Mouse (Mus musculus): ENCODE results near the gene Nme9. TPM values are rescaled to one million over a fixed set of nuclear protein-coding genes. Genes with fewer than 3 reads are reported as not detected.

Gene Nme9
- polyA plus RNA-seq, 1 experiment from 2014 or later, result 0.46 TPM

- TF ChIP-seq CTCF (IDR thresholded peaks at IDR 0.05; ENCODE audit: low read depth), result no peak
- Histone ChIP-seq H3K9ac (ENCODE audit: low read depth, low read length) (no peak overlapping the region), H3K4me3 (ENCODE audit: low read depth, low read length) (no peak overlapping the region), H3K27me3 (replicated peaks; ENCODE audit: control insufficient read depth, insufficient read depth, low read length) (0 out of 2 replicates have a peak, but pooled peaks cover 3% of the 10 kb centered on the region), H3K36me3 (ENCODE audit: control insufficient read depth, insufficient read depth) (no peaks in the 10 kb centered on the region), H3K4me1 (replicated peaks; ENCODE audit: control insufficient read depth, insufficient read depth, low read length) (no peaks in the 10 kb centered on the region), H3K27ac (ENCODE audit: low read depth, low read length) (no peak overlapping the region), H3K4me2 (replicated peaks; ENCODE audit: low read depth) (no peak overlapping the region), H3K9me3 (ENCODE audit: control insufficient read depth) (no peaks in the 10 kb centered on the region)
- no peak for ATAC-seq
- WGBS, result 84% methylated on average over 8 of the region's 8 CpGs
These were observed 12.2 kb upstream of the Nme9 start for GRCm38 (mm10) chr9:99439064-99439463.

GRCm38 (mm10) chr9:99440941-99441340, 10.3 kb upstream of the Nme9 start:
- 79% methylated on average over 5 of the region's 5 CpGs for WGBS

GRCm38 (mm10) chr9:99441647-99442433, 9.4 kb upstream of the Nme9 start:
- Histone ChIP-seq H3K4me3 (ENCODE audit: low read depth, low read length) (no peak overlapping the region), H3K9ac (ENCODE audit: low read depth, low read length) (no peak overlapping the region), H3K36me3 (ENCODE audit: control insufficient read depth, insufficient read depth) (no peaks in the 10 kb centered on the region), H3K4me1 (replicated peaks; ENCODE audit: control insufficient read depth, insufficient read depth, low read length) (no peaks in the 10 kb centered on the region), H3K4me2 (replicated peaks; ENCODE audit: low read depth) (no peak overlapping the region), H3K27me3 (replicated peaks; ENCODE audit: control insufficient read depth, insufficient read depth, low read length) (0 out of 2 replicates have a peak, but pooled peaks cover 7% of the 10 kb centered on the region), H3K27ac (ENCODE audit: low read depth, low read length) (no peak overlapping the region), H3K9me3 (ENCODE audit: control insufficient read depth) (no peaks in the 10 kb centered on the region)
- ATAC-seq, result no peak
- TF ChIP-seq CTCF (IDR thresholded peaks at IDR 0.05; ENCODE audit: low read depth), result no peak
- WGBS, result 87% methylated on average over 4 of the region's 4 CpGs

More at GRCm38 (mm10) chr9:99440941-99441340, 10.3 kb upstream of the Nme9 start:
- Histone ChIP-seq H3K4me3 (ENCODE audit: low read depth, low read length) (no peak overlapping the region), H3K4me2 (replicated peaks; ENCODE audit: low read depth) (no peak overlapping the region), H3K27me3 (replicated peaks; ENCODE audit: control insufficient read depth, insufficient read depth, low read length) (0 out of 2 replicates have a peak, but pooled peaks cover 7% of the 10 kb centered on the region), H3K27ac (ENCODE audit: low read depth, low read length) (no peak overlapping the region), H3K4me1 (replicated peaks; ENCODE audit: control insufficient read depth, insufficient read depth, low read length) (no peaks in the 10 kb centered on the region), H3K9ac (ENCODE audit: low read depth, low read length) (no peak overlapping the region), H3K36me3 (ENCODE audit: control insufficient read depth, insufficient read depth) (no peaks in the 10 kb centered on the region), H3K9me3 (ENCODE audit: control insufficient read depth) (no peaks in the 10 kb centered on the region)
- no peak for ATAC-seq
- no peak for TF ChIP-seq CTCF (IDR thresholded peaks at IDR 0.05; ENCODE audit: low read depth)

- no peak overlapping the region for H3K4me2 ChIP-seq (replicated peaks; ENCODE audit: low read depth)
- H3K27me3 ChIP-seq (replicated peaks; ENCODE audit: control insufficient read depth, insufficient read depth, low read length), result 0 out of 2 replicates have a peak, but pooled peaks cover 4% of the 10 kb centered on the region
- no peaks in the 10 kb centered on the region for H3K36me3 ChIP-seq (ENCODE audit: control insufficient read depth, insufficient read depth)
- WGBS, result 27% methylated on average over 8 of the region's 8 CpGs
- H3K9ac ChIP-seq (ENCODE audit: low read depth, low read length), result no peak overlapping the region
- H3K4me1 ChIP-seq (replicated peaks; ENCODE audit: control insufficient read depth, insufficient read depth, low read length), result no peaks in the 10 kb centered on the region
- no peak for ATAC-seq
- no peak overlapping the region for H3K27ac ChIP-seq (ENCODE audit: low read depth, low read length)
- H3K4me3 ChIP-seq (ENCODE audit: low read depth, low read length), result no peak overlapping the region
- H3K9me3 ChIP-seq (ENCODE audit: control insufficient read depth), result no peaks in the 10 kb centered on the region
- peak; percentile 76 for TF ChIP-seq CTCF (IDR thresholded peaks at IDR 0.05; ENCODE audit: low read depth)
These were observed 6.6 kb upstream of the Nme9 start for GRCm38 (mm10) chr9:99444590-99445178.

- no peak for ATAC-seq
- H3K27me3 ChIP-seq (replicated peaks; ENCODE audit: control insufficient read depth, insufficient read depth, low read length), result 0 out of 2 replicates have a peak, but pooled peaks cover 8% of the 10 kb centered on the region
- H3K4me2 ChIP-seq (replicated peaks; ENCODE audit: low read depth), result no peak overlapping the region
- H3K4me3 ChIP-seq (ENCODE audit: low read depth, low read length), result no peak overlapping the region
- H3K4me1 ChIP-seq (replicated peaks; ENCODE audit: control insufficient read depth, insufficient read depth, low read length), result no peaks in the 10 kb centered on the region
- H3K36me3 ChIP-seq (ENCODE audit: control insufficient read depth, insufficient read depth), result no peaks in the 10 kb centered on the region
- H3K9ac ChIP-seq (ENCODE audit: low read depth, low read length), result no peak overlapping the region
- TF ChIP-seq CTCF (IDR thresholded peaks at IDR 0.05; ENCODE audit: low read depth), result no peak
- H3K27ac ChIP-seq (ENCODE audit: low read depth, low read length), result no peak overlapping the region
- H3K9me3 ChIP-seq (ENCODE audit: control insufficient read depth), result no peaks in the 10 kb centered on the region
These were observed 5.0 kb upstream of the Nme9 start for GRCm38 (mm10) chr9:99446259-99446658.

- no peaks in the 10 kb centered on the region for H3K9me3 ChIP-seq (ENCODE audit: control insufficient read depth)
- H3K36me3 ChIP-seq (ENCODE audit: control insufficient read depth, insufficient read depth), result no peaks in the 10 kb centered on the region
- no peak for TF ChIP-seq CTCF (IDR thresholded peaks at IDR 0.05; ENCODE audit: low read depth)
- no peak overlapping the region for H3K4me3 ChIP-seq (ENCODE audit: low read depth, low read length)
- H3K4me2 ChIP-seq (replicated peaks; ENCODE audit: low read depth), result no peak overlapping the region
- H3K4me1 ChIP-seq (replicated peaks; ENCODE audit: control insufficient read depth, insufficient read depth, low read length), result no peaks in the 10 kb centered on the region
- no peak overlapping the region for H3K27ac ChIP-seq (ENCODE audit: low read depth, low read length)
- no peak for ATAC-seq
- H3K27me3 ChIP-seq (replicated peaks; ENCODE audit: control insufficient read depth, insufficient read depth, low read length), result 0 out of 2 replicates have a peak, but pooled peaks cover 8% of the 10 kb centered on the region
- H3K9ac ChIP-seq (ENCODE audit: low read depth, low read length), result no peak overlapping the region
- 66% methylated on average over 3 of the region's 3 CpGs for WGBS
These were observed 4.0 kb upstream of the Nme9 start for GRCm38 (mm10) chr9:99447323-99447722.
